Mouse (Mus musculus) v-Abl transformed pro-B cells (cell line): ENCODE data around the gene Zfp740.

ENCODE experiments used
- in situ Hi-C, 2 experiments: fragments of 400-800 bp; cut with MboI; formaldehyde crosslinking; loops; one replicate each; pipeline ENCODE4 v1.15.1; 2025; ENCODE audit not compliant: unreplicated experiment in 2 of 2

The Zfp740 gene

GRCm38 (mm10) chr15:102191699-102192098 lies 11.3 kb upstream of the Zfp740 start:
- in situ Hi-C loops, result no loop called here

DNA sequence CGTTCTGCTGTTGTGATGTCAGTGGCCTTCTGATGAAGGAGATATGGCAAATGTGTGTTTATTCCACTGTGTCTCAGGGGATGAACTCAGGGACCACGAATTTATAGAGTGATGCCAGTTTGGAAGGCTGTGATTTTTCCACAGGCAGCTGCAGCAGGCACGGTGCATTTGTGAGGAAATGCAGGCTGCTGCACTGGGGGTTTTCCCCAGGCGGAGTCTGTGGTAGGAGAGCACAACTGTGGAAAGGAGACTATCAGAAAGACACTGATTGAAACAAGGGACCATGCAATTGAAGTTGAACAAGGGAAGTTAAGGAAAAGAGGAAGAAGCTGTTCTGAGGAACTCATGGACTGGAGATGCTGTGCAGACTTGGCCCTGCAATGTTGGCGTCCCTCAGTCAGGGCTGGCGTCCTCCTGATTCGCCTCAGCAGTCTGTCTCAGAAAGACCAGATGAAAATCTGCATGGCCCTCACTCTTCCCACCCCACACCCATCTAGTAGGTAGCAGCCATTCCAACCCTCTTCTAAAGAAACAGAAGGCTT lies 10.7 kb upstream of the Zfp740 start:
- in situ Hi-C loops, result no loop called here

GRCm38 (mm10) chr15:102192820-102193386 lies 10.1 kb upstream of the Zfp740 start:
- in situ Hi-C loops, result no loop called here

- in situ Hi-C loops, result no loop called here
These were observed 9.4 kb upstream of the Zfp740 start for GRCm38 (mm10) chr15:102193652-102194051.

GRCm38 (mm10) chr15:102194439-102194838 lies 8.6 kb upstream of the Zfp740 start:
- in situ Hi-C loops, result no loop called here

DNA sequence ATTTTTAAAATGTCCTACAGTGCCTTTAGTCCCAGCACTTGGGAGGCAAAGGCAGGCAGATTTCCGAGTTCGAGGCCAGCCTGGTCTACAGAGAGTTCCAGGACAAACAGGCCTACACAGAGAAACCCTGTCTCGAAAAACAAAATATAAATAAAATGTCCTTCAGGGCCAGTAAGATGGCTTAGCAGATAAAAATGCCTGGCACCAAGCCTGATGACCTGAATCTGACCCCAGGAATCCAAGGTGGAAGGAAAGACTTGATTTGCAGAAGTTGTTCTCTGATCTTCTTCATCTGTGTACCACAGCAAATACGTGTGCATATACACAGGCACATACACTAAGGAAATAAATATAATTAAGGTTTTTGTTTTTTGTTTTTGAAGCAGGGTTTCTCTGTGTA lies 7.7 kb upstream of the Zfp740 start:
- in situ Hi-C loops, result no loop called here

DNA sequence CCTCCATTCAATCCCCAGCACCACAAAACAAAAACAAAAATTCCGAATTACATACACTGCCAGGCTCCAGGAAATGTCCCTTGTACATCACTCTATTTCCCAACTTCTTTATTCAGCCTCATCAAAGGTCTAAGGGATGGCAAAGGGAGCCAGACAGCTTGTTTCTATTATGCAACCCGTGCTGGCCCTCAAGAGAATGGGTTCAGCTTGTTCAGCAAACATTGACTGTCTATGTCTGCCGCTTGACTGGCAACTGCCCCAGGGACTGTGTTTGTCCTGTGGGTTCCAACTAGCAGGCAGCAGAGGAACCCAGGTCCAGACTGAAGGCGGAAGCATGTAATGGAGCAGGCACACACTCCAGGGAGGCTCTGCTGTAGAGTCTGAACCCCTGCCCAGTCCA lies 4.2 kb upstream of the Zfp740 start:
- in situ Hi-C loops, result no loop called here

DNA sequence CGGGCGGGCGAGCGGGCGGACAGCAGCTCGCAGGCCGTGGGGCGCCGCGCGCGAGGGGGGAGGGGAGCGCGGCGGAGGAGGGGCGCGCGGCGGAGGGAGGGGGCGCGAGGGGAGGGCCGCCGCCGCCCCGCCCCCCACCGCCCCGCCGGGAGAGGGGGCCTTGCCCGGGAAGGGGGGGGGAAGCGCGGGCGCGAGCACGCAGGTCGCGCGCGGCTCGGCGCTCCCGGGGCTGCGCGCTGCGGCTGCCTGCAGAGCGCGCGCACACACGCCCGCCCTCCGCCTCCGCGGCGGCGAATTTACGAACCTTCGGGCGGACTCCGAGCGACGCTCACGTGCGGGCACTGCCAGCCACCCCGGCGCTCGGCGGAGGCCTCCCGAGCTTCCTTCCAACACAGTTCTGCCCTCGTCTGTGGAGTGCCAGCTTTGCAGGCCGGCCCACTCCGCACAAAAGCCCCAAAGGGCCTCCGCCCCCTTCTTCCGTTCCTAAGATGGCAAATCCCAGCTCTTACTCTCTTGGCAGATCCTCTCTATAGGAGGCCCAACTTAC lies 859 bp downstream of the Zfp740 start:
- in situ Hi-C loops, result no loop called here

DNA sequence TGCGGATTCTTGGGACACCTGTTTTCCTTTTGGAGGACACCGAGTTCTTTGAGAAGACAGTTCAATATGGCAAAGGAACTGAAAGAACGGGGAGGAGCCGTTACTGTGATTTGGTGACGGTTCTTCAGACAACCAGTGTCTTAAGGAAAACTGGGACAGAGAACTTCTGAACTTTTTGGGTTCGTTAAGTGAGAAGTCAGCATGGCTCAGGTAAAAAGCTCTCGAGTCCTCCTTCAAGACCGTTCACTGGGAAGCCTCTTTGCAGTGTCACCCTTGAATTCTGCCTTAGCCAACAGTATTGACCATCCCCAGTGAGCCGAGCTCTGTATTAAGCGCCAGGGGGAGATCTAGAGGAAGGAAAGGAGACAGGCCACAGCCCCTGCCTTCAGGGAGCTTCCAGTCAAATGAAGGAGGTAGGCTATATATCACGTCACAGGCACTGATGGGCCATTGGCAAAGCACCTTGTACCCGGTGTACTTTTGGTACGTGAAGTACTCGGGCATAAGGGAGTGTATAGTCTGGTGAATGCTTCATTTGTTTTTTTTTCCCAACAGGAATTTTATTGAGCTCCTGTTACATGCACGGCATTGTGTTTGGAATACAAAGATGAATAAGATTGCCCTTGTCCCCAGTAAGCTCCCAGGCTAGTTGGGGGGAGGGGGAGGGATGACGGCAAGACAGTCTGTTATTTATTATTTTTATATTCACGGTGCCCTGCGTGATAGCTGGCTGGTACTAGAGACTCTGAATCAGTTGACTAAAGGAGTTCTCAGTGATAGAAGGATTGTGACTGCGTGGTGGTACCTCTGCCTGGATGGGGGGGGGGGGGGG lies 1.8 kb downstream of the Zfp740 start, which contains the start of gene Csad:
TSS of gene Csad (minus strand) at position 51 of the 832 bp plus-strand sequence.
- in situ Hi-C loops, result no loop called here

- in situ Hi-C loops, result no loop called here
These were observed 2.7 kb downstream of the Zfp740 start for GRCm38 (mm10) chr15:102205779-102206178.

DNA sequence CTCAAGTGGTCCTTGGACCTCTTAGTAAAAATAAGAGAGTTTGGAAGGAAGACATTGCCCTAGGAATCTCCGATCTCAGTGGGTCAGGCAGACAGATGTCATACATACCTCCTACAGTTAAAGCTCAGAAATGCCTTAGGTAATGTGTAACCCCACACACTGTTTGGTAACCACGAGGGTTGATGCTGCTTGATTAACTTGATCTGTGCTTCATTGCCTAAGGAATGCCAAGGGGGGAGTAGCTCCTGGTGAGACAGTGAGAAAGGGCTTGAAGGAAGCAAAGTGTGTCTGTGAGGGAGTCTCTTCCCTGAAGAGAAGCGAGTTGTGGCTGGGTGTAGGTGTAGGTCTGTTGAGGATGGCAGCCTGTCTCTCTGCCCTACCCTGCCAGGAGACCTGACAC lies 4.3 kb downstream of the Zfp740 start:
- in situ Hi-C loops, result no loop called here

DNA sequence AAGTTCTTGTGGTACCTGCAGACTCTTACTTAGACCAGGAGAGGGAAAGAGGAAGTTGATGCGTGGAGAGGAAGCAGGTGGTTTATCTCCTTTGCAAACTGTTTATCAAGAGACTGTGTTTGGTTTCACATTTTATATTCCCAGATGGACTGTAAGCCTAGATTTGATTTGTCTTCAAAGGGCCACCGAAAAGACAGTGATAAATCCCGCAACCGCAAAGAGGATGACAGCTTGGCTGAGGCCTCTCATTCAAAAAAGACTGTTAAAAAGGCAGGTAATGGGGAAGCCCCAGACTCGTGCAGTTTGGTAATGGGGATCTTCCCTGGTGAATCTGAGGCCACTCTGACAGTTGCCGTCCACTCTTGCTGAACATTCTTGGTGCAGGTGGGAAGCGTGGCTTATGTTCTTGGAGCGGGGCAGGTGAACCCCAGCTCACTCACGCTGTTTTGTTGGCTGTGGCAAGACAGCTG lies 5.1 kb downstream of the Zfp740 start:
- in situ Hi-C loops, result no loop called here

DNA sequence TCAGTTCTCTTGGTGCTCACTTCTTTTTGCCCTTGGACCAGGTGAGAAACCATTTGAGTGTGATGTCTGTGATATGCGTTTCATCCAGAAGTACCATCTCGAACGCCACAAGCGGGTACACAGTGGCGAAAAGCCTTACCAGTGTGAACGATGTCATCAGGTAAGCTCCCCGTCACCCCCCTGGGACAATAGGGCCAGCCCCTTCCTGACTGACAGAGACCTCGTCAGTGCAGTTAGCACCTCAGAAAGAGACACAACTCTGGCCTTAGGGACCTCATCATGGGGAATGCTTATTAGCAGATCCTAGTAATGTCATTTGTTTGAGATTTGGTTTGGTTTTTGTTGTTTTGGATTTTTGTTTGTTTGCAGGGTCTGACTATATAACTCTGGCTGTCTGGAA lies 6.1 kb downstream of the Zfp740 start:
- in situ Hi-C loops, result no loop called here

DNA sequence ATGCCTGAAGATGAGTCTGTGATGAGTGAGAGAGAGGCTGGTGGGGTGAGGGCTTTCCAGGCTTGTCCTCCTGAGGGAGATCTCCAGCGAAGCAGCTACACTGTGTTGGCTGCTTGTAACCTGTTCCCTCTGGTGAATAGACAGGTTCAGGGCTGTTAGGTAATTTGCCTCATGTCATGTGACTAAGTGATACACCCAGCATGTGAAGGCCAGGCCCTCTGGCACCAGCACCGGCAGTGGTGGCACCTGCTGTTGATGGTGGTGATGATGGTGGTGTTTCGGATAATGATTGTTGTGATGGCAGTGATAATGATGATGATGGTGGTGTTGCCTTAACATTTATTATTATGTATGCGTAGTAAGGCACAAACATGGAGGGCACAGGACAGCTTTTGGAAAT lies 7.8 kb downstream of the Zfp740 start:
- in situ Hi-C loops, result no loop called here

DNA sequence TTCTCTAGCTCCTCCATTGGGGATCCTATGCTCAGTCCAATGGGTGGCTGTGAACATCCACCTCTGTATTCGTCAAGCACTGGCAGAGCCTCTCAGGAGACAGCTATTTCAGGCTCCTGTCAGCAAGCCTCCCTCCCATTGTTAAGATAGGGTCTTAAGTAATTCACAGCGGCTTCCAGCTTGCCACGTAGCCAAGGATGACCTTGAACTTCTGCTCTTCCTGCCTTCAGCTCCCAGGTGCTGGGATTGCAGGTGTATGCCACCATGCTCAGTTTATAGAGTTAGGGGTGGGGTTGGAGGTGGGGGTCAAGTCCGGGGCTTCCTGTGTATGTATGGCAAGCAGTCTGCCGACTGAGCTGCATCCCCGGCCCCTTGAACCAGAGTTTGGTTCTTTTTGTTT lies 8.8 kb downstream of the Zfp740 start:
- in situ Hi-C loops, result no loop called here

- in situ Hi-C loops, result no loop called here
These were observed 11.1 kb downstream of the Zfp740 start for GRCm38 (mm10) chr15:102214132-102214531.

GRCm38 (mm10) chr15:102215624-102216023 lies 12.6 kb downstream of the Zfp740 start:
- in situ Hi-C loops, result no loop called here

DNA sequence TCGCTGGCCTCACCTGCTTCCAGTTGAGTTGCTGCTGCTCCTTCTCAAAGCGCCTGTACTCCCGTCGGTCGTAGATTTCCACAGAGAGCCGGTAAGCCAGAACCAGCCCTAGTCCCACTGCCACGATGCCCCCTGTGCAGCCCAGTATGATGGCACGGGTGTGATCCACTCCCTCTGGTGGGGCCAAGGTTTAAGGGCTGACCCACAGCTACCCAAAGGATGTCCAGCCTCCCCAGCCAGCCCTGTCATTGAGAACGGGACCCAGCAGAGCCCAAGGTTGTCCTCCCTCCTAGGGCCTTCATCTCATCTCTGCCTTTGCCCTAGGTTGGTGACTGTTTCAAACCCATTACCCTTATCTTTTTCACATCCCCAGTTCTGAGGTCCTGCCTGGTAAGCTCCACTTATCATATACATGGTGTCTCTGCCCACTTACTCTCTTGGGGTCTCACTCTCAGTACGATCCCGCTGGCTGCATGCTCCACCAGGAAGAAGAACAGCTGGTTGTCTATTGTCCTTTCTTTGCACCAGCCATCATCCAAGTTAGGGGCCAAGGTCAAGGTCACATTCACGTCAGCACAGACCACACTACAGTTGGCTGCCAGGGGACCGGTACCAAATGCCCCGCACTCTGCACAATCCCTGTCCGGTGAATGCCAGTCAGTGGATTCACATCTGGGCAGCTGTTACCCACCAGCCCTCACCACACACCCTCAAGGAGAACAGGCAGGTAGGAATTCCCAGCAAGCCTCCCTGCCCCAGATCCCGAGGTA lies 13.6 kb downstream of the Zfp740 start:
- in situ Hi-C loops, result no loop called here

DNA sequence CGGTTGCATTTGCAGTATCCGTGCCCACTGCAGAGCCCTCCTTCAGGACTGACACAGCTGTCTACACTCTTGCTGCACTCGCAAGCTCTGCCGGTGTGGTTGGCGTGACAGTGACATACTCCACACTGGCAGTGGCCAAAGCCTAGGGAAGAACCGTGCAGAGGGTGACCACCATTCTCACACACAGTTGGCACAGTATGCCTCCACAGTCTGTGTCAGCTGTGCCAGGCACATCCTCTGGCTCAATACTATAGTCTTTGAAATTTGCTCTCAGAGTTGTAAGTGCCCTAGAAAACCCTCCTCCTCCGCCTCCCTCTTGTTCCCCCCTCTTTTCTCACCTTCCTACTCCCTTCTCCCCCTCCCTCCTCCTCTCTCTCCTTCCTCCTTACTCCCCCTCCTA lies 14.3 kb downstream of the Zfp740 start:
- in situ Hi-C loops, result no loop called here

GRCm38 (mm10) chr15:102222386-102222785 lies 19.3 kb downstream of the Zfp740 start:
- in situ Hi-C loops, result loop anchor here (5.0 kb wide), 2 partner anchors 45 to 235 kb away; no protein-coding TSS in a partner anchor
